9 mouse cellular contexts compared by ENCODE assay signal in the genomic region with DNA sequence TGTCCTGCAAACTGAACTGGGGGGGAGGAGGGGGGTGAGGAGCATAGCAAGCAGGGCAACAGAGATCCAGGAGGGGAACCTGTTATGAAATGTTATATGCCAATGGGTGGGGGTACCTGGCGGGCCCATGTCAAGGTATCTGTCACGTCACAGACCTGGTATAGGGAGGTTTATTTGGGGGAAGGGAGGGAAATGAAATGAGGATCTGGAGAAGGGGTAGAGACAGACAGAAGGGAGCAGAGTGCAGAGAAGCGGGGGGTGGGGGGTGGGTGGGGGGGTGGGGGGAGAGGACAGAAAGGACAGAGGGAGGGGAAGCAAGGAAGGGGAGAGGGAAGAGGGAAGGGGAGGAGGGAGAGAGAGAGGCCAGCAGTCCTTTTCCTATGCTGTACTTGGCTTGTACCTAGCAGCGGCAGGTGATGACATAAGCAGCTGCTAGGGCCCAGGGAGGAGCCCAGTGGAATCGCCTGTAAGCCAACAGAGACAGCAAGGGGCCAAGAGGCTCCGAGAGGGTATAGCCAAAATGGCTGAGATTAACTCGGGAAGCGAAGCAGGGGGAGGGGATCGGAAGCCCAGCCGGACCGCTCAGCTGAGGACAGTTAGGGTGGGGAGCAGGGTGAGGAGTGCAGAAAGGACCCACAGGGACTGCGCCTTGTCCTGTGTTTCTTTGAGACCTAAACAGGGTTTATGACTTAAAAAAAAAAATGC. TPM values are rescaled to one million over a fixed set of nuclear protein-coding genes. Genes with fewer than 3 reads are reported as not detected.
A peak's percentile ranks its signal among the peaks of the same experiment; 100 is the strongest.
DNase-seq lines count a peak whose midpoint lies in the region; ATAC-seq and TF ChIP-seq lines count a peak whose summit lies in the region.
"Had no signal": no experiment of that assay in that cellular context is flagged by ENCODE, and none has a peak within 500 bp of the region (broad histone marks: within the 10 kb centered on the region; RNA-seq: fewer than 3 reads in every experiment).

No protein-coding gene starts in this region.

- ATAC-seq in liver, embryonic 16.5 days (ENCODE audit: low read depth): no peak
- peak; percentile 68; the same call in 1 of the 2 replicates for ATAC-seq in stomach, embryonic 14.5 days (ENCODE audit: insufficient number of reproducible peaks, insufficient read depth, low FRiP score, low read depth)
- ATAC-seq: Patski had no signal

- H3K9ac ChIP-seq in liver, embryonic 16.5 days (ENCODE audit: low read depth, low read length): no peak overlapping the region
- no peak overlapping the region for H3K9ac ChIP-seq in stomach, embryonic 14.5 days (replicated peaks; ENCODE audit: low read depth, low read length)

- H3K4me3 ChIP-seq in kidney, adult 2 months (ENCODE audit: insufficient read depth, low read depth, low read length): peak overlapping the region; percentile 23; the same call in 1 of the 2 replicates
- H3K4me3 ChIP-seq in hindbrain, embryonic 10.5 days: peak overlapping the region; percentile 49
- H3K4me3 ChIP-seq in liver, embryonic 16.5 days (ENCODE audit: low read depth, low read length): peak overlapping the region; percentile 19; the same call in 1 of the 2 replicates
- H3K4me3 ChIP-seq in stomach, embryonic 14.5 days (ENCODE audit: low read depth, low read length): peak overlapping the region; percentile 26
- no peak overlapping the region for H3K4me3 ChIP-seq in thymus, adult 2 months (ENCODE audit: control insufficient read depth, insufficient read depth, low read length)

- no peaks in the 10 kb centered on the region for H3K36me3 ChIP-seq in kidney, adult 2 months (ENCODE audit: control insufficient read depth, insufficient read depth, low read length)
- H3K36me3 ChIP-seq in hindbrain, embryonic 10.5 days: no peaks in the 10 kb centered on the region
- H3K36me3 ChIP-seq in liver, embryonic 16.5 days (ENCODE audit: control insufficient read depth, insufficient read depth): no peaks in the 10 kb centered on the region
- H3K36me3 ChIP-seq in stomach, embryonic 14.5 days (ENCODE audit: control insufficient read depth, insufficient read depth, low read length): no peaks in the 10 kb centered on the region
- H3K36me3 ChIP-seq in thymus, adult 2 months (ENCODE audit: control insufficient read depth, insufficient read depth, low read length): no peaks in the 10 kb centered on the region

- no peaks in the 10 kb centered on the region for H3K27me3 ChIP-seq in kidney, adult 2 months (replicated peaks; ENCODE audit: control insufficient read depth, insufficient read depth, low read length)
- no peaks in the 10 kb centered on the region for H3K27me3 ChIP-seq in hindbrain, embryonic 10.5 days (ENCODE audit: insufficient read depth, poor library complexity, severe bottlenecking)
- H3K27me3 ChIP-seq in liver, embryonic 16.5 days (ENCODE audit: control insufficient read depth, insufficient read depth, low read depth, low read length): no peaks in the 10 kb centered on the region
- H3K27me3 ChIP-seq in stomach, embryonic 14.5 days (ENCODE audit: control insufficient read depth, insufficient read depth, low read length): no peaks in the 10 kb centered on the region
- no peaks in the 10 kb centered on the region for H3K27me3 ChIP-seq in thymus, adult 2 months (ENCODE audit: control insufficient read depth, insufficient read depth, low read length)

- no peak overlapping the region for H3K27ac ChIP-seq in kidney, adult 2 months (ENCODE audit: insufficient read depth, low read depth, low read length)
- H3K27ac ChIP-seq in hindbrain, embryonic 10.5 days: peak overlapping the region; percentile 50
- no peak overlapping the region for H3K27ac ChIP-seq in liver, embryonic 16.5 days (ENCODE audit: low read length)
- no peak overlapping the region for H3K27ac ChIP-seq in stomach, embryonic 14.5 days (ENCODE audit: low read length)
- no peak overlapping the region for H3K27ac ChIP-seq in thymus, adult 2 months (ENCODE audit: control insufficient read depth, insufficient read depth, low read length)

- WGBS in kidney, adult 2 months: 19% methylated on average over 12 of the region's 12 CpGs
- 11% methylated on average over 12 of the region's 12 CpGs for WGBS in hindbrain, embryonic 10.5 days
- WGBS in liver, embryonic 16.5 days (ENCODE audit: insufficient replicate concordance): 13% methylated on average over 12 of the region's 12 CpGs
- WGBS in stomach, embryonic 14.5 days: 6% methylated on average over 12 of the region's 12 CpGs
- WGBS in thymus, adult 2 months: 35% methylated on average over 12 of the region's 12 CpGs

- DNase-seq in kidney, adult 2 months: no peak
- no peak for DNase-seq in kidney, adult 11 months
- DNase-seq in embryo, embryonic 11 days: peak; percentile 68
- peak; percentile 33 for DNase-seq in hindbrain, embryonic 10.5 days (ENCODE audit: low spot score)
- no peak for DNase-seq in thymus, adult 2 months
- no peak for DNase-seq in c-Kit-positive CD71-positive TER-119-positive erythroid progenitor cells, embryonic 14.5 days (ENCODE audit: low spot score)

- no peak for TF ChIP-seq POLR2A in kidney, adult 2 months (IDR thresholded peaks at IDR 0.05; ENCODE audit: low read depth, low read length)
- TF ChIP-seq POLR2A in thymus, adult 2 months (IDR thresholded peaks at IDR 0.05; ENCODE audit: control insufficient read depth, extremely low read depth, insufficient read depth, low read length, poor library complexity): no peak

- H3K4me1 ChIP-seq in kidney, adult 2 months (ENCODE audit: control insufficient read depth, insufficient read depth, low read length): peaks cover 4% of the 10 kb centered on the region; the same call in 1 of the 2 replicates
- H3K4me1 ChIP-seq in hindbrain, embryonic 10.5 days (replicated peaks): peaks cover 13% of the 10 kb centered on the region
- no peaks in the 10 kb centered on the region for H3K4me1 ChIP-seq in liver, embryonic 16.5 days (ENCODE audit: control insufficient read depth, low read depth, low read length)
- H3K4me1 ChIP-seq in stomach, embryonic 14.5 days (ENCODE audit: control insufficient read depth, insufficient read depth, low read length): no peaks in the 10 kb centered on the region
- H3K4me1 ChIP-seq in thymus, adult 2 months (replicated peaks; ENCODE audit: control insufficient read depth, insufficient read depth, low read length): no peaks in the 10 kb centered on the region

- no peaks in the 10 kb centered on the region for H3K9me3 ChIP-seq in hindbrain, embryonic 10.5 days
- no peaks in the 10 kb centered on the region for H3K9me3 ChIP-seq in liver, embryonic 16.5 days (replicated peaks; ENCODE audit: control insufficient read depth, low read length)
- H3K9me3 ChIP-seq in stomach, embryonic 14.5 days (ENCODE audit: control insufficient read depth, low read depth, low read length): no peaks in the 10 kb centered on the region

- peak overlapping the region; percentile 49 for H3K4me2 ChIP-seq in liver, embryonic 16.5 days (ENCODE audit: low read depth, low read length)
- H3K4me2 ChIP-seq in stomach, embryonic 14.5 days (replicated peaks; ENCODE audit: low read depth, low read length): peak overlapping the region; percentile 59

- no peak for TF ChIP-seq CTCF in kidney, adult 2 months (conservative IDR thresholded peaks at IDR 0.05; ENCODE audit: insufficient read depth, insufficient read length, low read depth, low read length)
- no peak for TF ChIP-seq CTCF in thymus, adult 2 months (IDR thresholded peaks at IDR 0.05; ENCODE audit: borderline replicate concordance, control insufficient read depth, extremely low read depth, insufficient read depth, low read length, poor library complexity)

RNA-seq across cellular contexts. Expression of gene Gm9195, which starts 14.5 kb away (rescaled TPM):
- polyA plus RNA-seq in kidney, adult 2 months (2012; rRNA removed): under 0.01 TPM in 1 of 2 replicates, not detected in the other
- polyA plus RNA-seq in hindbrain, embryonic 10.5 days (2016; fragmentation: Nextera tagmentation; extraction: Ambion mirVana): not detected in 2 replicates
- polyA plus RNA-seq in liver, embryonic 16.5 days (2015; fragmentation: Nextera tagmentation; extraction: Ambion mirVana): not detected in 2 replicates
- not detected in 2 replicates for polyA plus RNA-seq in stomach, embryonic 14.5 days (2014; fragmentation: Nextera tagmentation; extraction: Ambion mirVana)
- polyA plus RNA-seq in thymus, adult 2 months (2012; rRNA removed): 0.89 and 1.0 TPM in 2 replicates
- polyA plus RNA-seq: Patski had no signal

Comparison
In these comparisons a context has a peak if more than half of its experiments do, and no peak if none do; other contexts are left out.
1. DNase-seq: peak in embryo, embryonic 11 days (single experiment) and hindbrain, embryonic 10.5 days (single experiment); none in kidney, adult 2 months (single experiment), kidney, adult 11 months (single experiment), thymus, adult 2 months (single experiment) and c-Kit-positive CD71-positive TER-119-positive erythroid progenitor cells, embryonic 14.5 days (single experiment).